Mouse (Mus musculus) heart, postnatal 0 days (tissue): ENCODE measurements at regions not wholly inside any gene's neighbourhood (a gene's known extent, or its start where the extent isn't known, plus 50 kb on each side); places are given as distances from the start of the nearest gene placed in this dataset.

ENCODE experiments used
- ATAC-seq: fragments of 200-750 bp; cut with Nextera tagmentation; 2 replicates; pipeline ENCODE4 v1.8.0; 2017; ENCODE audit warnings: low read depth, moderate number of reproducible peaks, moderate library complexity; ENCODE audit not compliant: insufficient read depth
- DNase-seq: peaks from one replicate; pipeline ENCODE4 v3.0.0-alpha.2; 2016; ENCODE audit warnings: low spot score
- H3K27ac ChIP-seq: fragments of 300-500 bp; sonication (generic); 2 replicates; pipeline ENCODE4 v1.5.1; 2014; ENCODE audit warnings: low read depth, mild to moderate bottlenecking
- H3K27me3 ChIP-seq: fragments of 300-500 bp; sonication (generic); 2 replicates; pipeline ENCODE4 v1.6.1; 2014; ENCODE audit warnings: low read length, mixed read lengths; ENCODE audit not compliant: control insufficient read depth, insufficient read depth
- H3K36me3 ChIP-seq: fragments of 300-500 bp; sonication (generic); replicated peaks from 2 replicates; pipeline ENCODE4 v1.6.1; 2014; ENCODE audit warnings: low read length, mixed read lengths; ENCODE audit not compliant: control insufficient read depth, insufficient read depth
- H3K4me1 ChIP-seq: fragments of 300-500 bp; sonication (generic); 2 replicates; pipeline ENCODE4 v1.6.1; 2014; ENCODE audit warnings: antibody characterized with exemption; ENCODE audit not compliant: control insufficient read depth, insufficient read depth
- H3K4me2 ChIP-seq: fragments of 300-500 bp; sonication (generic); 2 replicates; pipeline ENCODE4 v1.6.1; 2014; ENCODE audit warnings: low read depth, mild to moderate bottlenecking, low read length, moderate library complexity
- H3K4me3 ChIP-seq: fragments of 300-500 bp; sonication (generic); 2 replicates; pipeline ENCODE4 v1.5.1; 2014; ENCODE audit warnings: low read depth, low read length
- H3K9ac ChIP-seq: fragments of 300-500 bp; sonication (generic); replicated peaks from 2 replicates; pipeline ENCODE4 v1.6.1; 2014; ENCODE audit warnings: low read depth, low read length, mixed read lengths
- H3K9me3 ChIP-seq: fragments of 300-500 bp; sonication (generic); replicated peaks from 2 replicates; pipeline ENCODE4 v1.6.1; 2016; ENCODE audit warnings: low read length; ENCODE audit not compliant: control insufficient read depth
- CTCF ChIP-seq: IDR thresholded peaks from 2 replicates; pipeline ENCODE4 v1.5.1; 2016; ENCODE audit warnings: antibody characterized with exemption, control low read depth, low read depth
- EP300 ChIP-seq: IDR thresholded peaks from 2 replicates; pipeline ENCODE4 v1.6.1; 2016; ENCODE audit warnings: antibody characterized with exemption, low read depth
- WGBS: fragments of 180-500 bp; shearing (Covaris S2); extraction: QIAGEN DNeasy Blood & Tissue Kit; methylation state at CpG from one replicate; pipeline ENCODE4 v1.1.7; 2014; 5-methylcytosine and 5-hydroxymethylcytosine counted together

DNA sequence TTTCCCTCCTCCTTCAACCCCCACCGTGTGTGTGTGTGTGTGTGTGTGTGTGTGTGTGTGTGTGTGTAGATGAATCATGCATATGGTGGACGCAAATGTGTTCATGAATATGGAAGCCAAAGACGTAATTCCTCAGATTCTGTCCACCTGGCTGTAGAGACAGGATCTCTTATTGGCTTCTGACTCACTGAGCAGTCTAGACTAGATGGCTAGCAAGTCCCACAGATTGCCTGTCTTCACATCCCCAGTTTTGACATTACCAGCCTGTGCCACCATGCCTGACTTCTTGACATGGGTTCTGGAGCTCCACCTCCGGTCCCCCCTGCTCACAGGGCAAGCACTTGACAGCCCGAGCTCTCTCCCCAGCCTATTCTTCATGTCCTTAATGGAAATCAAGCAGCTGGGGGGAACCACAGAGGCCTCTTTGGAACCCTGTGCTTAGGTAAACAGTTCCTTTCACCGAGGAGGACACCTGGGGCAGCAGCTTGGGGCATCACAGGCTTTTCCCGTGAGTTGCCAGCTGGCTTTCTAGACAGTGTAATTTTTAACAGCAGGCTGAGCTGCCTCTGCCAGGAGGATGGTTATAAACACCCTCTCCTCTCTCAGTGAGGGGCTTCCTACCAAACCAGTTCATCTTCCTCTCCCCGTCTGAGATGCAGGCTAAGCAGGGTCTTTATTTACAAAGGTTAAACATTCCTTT lies 345.9 kb upstream of the Castor2 start:
- WGBS = 40% methylated on average over 8 of the region's 8 CpGs
- Histone ChIP-seq H3K4me3 (no peak overlapping the region), H3K4me1 (no peaks in the 10 kb centered on the region), H3K9me3 (no peaks in the 10 kb centered on the region), H3K4me2 (no peak overlapping the region), H3K27ac (no peak overlapping the region), H3K36me3 (no peaks in the 10 kb centered on the region), H3K9ac (no peak overlapping the region), H3K27me3 (no peaks in the 10 kb centered on the region)
- TF ChIP-seq EP300 (no peak), CTCF (no peak)
- DNase-seq (no peak), ATAC-seq (no peak)

- DNase-seq = no peak
- H3K36me3 ChIP-seq = no peaks in the 10 kb centered on the region
- no peaks in the 10 kb centered on the region for H3K4me1 ChIP-seq
- H3K27ac ChIP-seq = no peak overlapping the region
- H3K9me3 ChIP-seq = no peaks in the 10 kb centered on the region
- no peaks in the 10 kb centered on the region for H3K27me3 ChIP-seq
- no peak overlapping the region for H3K4me3 ChIP-seq
- 48% methylated on average over 1 of the region's 1 CpGs for WGBS
- TF ChIP-seq EP300 (no peak), CTCF (no peak)
- ATAC-seq = no peak
- no peak overlapping the region for H3K4me2 ChIP-seq
- no peak overlapping the region for H3K9ac ChIP-seq
Observed at GRCm38 (mm10) chr5:133746960-133747359, 352.6 kb upstream of the Castor2 start.

DNA sequence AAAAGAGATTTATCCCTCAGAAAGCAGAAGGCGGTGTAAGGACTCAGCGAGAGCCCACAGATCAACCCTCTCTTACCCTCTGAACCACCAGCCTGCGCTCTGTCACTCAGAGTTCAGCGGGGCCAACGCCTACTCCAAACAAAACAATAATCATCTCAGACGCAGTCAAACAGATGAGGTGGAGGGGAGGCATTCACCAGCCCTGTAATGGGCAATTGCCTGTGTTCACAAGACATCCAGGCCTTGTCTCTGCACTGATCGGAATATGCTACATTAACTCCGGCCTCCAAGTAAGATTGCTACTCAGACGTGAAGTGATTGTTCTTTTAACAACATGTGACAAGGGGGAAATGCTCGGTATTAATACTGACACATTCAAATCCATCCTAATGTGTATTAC lies 353.1 kb upstream of the Castor2 start:
- Histone ChIP-seq H3K4me1 (no peaks in the 10 kb centered on the region), H3K9ac (no peak overlapping the region), H3K36me3 (no peaks in the 10 kb centered on the region), H3K4me2 (no peak overlapping the region), H3K4me3 (no peak overlapping the region), H3K27me3 (no peaks in the 10 kb centered on the region), H3K27ac (no peak overlapping the region), H3K9me3 (no peaks in the 10 kb centered on the region)
- ATAC-seq (no peak), DNase-seq (no peak)
- no peak for TF ChIP-seq CTCF
- TF ChIP-seq EP300 = no peak
- WGBS = 75% methylated on average over 10 of the region's 10 CpGs

DNA sequence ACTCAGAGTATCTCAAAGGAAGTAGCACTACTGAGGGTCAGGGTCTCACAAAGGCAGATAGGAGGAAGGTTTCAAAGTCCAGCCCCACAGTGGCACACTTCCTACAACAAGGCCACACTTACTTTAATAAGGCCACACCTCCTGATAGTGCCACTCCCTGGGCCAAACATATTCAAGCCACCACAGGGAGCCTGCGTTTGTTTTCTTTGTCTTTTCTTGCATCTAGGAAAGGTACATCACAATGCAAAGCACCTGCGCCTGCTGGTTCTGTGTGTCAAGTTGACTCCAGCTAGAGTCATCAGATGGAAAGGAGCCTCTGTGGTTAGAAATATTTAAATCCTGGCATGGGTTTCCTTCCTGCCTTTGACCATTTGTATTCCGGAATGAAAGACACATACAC lies 355.4 kb upstream of the Castor2 start:
- DNase-seq (no peak), ATAC-seq (no peak)
- WGBS = 81% methylated on average over 3 of the region's 3 CpGs
- no peaks in the 10 kb centered on the region for H3K27me3 ChIP-seq
- no peak for TF ChIP-seq EP300
- TF ChIP-seq CTCF = no peak
- H3K4me1 ChIP-seq = no peaks in the 10 kb centered on the region
- no peak overlapping the region for H3K27ac ChIP-seq
- no peaks in the 10 kb centered on the region for H3K36me3 ChIP-seq
- no peak overlapping the region for H3K4me2 ChIP-seq
- no peak overlapping the region for H3K4me3 ChIP-seq
- H3K9me3 ChIP-seq = no peaks in the 10 kb centered on the region
- H3K9ac ChIP-seq = no peak overlapping the region

- WGBS = 79% methylated on average over 2 of the region's 2 CpGs
- TF ChIP-seq EP300 (no peak), CTCF (no peak)
- no peak overlapping the region for H3K27ac ChIP-seq
- no peaks in the 10 kb centered on the region for H3K4me1 ChIP-seq
- H3K36me3 ChIP-seq = no peaks in the 10 kb centered on the region
- ATAC-seq (no peak), DNase-seq (no peak)
- no peaks in the 10 kb centered on the region for H3K27me3 ChIP-seq
- H3K4me3 ChIP-seq = no peak overlapping the region
- H3K4me2 ChIP-seq = no peak overlapping the region
- H3K9me3 ChIP-seq = no peaks in the 10 kb centered on the region
- no peak overlapping the region for H3K9ac ChIP-seq
Observed at GRCm38 (mm10) chr5:133743606-133744005, 355.9 kb upstream of the Castor2 start.

- DNase-seq (no peak), ATAC-seq (no peak)
- no peak overlapping the region for H3K27ac ChIP-seq
- H3K27me3 ChIP-seq = no peaks in the 10 kb centered on the region
- no peaks in the 10 kb centered on the region for H3K9me3 ChIP-seq
- 74% methylated on average over 4 of the region's 4 CpGs for WGBS
- H3K4me1 ChIP-seq = no peaks in the 10 kb centered on the region
- H3K9ac ChIP-seq = no peak overlapping the region
- H3K4me3 ChIP-seq = no peak overlapping the region
- H3K4me2 ChIP-seq = no peak overlapping the region
- TF ChIP-seq EP300 (no peak), CTCF (no peak)
- no peaks in the 10 kb centered on the region for H3K36me3 ChIP-seq
Observed at GRCm38 (mm10) chr5:133731871-133732270, 367.6 kb upstream of the Castor2 start.
